Mouse (Mus musculus): ENCODE measurements around the gene Gadd45g. TPM values are rescaled to one million over a fixed set of nuclear protein-coding genes. Genes with fewer than 3 reads are reported as not detected.
"Not testable (repeated sequence)": the region's sequence is repeated elsewhere in the genome, so short reads cannot be mapped to it uniquely, and the experiment has no call there.

Gene Gadd45g
- 10 to 100 TPM; 19.4 to 27.4 TPM for polyA plus RNA-seq (2017; shearing (Covaris generic))

DNA sequence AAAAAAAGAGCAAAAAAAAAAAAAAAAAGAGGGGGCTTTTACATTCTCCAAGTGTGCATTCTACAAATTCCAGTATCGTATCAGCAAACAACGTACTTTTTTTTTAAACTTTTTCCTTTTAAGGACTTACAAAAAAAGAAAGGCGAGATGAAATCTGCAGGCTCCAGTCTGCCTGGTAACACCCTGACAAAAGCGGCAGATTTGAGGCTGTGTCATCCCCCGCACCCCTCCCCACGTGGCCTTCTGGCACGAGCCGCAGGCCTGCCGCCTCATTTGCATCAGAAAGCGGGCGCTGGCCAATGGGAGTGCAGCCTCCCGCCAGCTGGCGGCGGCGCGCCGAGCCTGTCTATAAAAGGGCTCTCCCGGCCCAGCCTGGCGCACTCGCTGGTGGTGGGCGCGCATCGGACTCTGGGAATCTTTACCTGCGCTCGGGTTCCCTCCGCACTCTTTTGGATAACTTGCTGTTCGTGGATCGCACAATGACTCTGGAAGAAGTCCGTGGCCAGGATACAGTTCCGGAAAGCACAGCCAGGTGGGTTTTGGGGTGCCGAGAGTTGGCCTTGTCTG is at the start of gene Gadd45g:
TSS of gene Gadd45g (plus strand) at position 378 of the 567 bp plus-strand sequence.
- ATAC-seq: peak; percentile 84

DNA sequence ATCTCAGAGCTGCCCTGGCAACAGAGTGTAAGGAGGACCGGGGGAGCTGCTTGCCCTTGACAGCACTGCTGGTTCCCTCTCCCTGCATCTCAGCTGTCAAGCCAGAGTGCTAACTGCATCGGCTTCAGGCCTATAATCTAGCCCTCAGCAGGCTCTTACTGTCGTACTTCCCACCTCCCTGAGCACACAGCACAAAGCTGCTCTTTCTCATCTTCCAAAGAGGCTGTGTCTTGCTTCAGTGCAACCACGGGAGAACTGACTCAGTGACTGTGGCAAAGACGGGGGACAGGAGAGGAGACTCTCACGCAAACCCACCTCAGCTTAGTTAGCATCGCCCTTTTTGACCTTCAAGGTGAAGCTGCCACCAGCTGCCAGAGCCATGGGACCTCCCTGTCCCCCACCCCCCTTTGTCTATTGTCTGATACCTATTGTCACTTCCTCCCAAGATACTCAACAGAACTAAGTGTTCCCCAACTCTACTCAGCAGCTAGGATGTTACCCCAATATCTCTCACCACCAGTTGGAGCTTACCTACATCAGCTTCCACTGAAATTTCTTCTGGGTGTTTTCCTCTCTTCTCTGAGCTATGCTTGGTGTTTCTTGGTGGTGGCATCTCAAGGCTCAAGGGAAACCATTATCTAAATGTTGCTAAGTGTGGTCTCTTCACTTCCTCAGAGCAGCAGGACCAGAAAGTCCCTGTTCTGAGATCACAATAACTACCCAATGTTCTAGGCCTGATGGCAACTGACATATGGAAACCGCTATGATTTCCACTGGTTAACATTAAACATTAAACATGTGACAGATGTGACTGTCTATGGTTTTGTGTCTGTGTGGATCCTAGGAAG is 48.4 kb upstream of the Gadd45g start:
- ATAC-seq: peak; percentile 62

DNA sequence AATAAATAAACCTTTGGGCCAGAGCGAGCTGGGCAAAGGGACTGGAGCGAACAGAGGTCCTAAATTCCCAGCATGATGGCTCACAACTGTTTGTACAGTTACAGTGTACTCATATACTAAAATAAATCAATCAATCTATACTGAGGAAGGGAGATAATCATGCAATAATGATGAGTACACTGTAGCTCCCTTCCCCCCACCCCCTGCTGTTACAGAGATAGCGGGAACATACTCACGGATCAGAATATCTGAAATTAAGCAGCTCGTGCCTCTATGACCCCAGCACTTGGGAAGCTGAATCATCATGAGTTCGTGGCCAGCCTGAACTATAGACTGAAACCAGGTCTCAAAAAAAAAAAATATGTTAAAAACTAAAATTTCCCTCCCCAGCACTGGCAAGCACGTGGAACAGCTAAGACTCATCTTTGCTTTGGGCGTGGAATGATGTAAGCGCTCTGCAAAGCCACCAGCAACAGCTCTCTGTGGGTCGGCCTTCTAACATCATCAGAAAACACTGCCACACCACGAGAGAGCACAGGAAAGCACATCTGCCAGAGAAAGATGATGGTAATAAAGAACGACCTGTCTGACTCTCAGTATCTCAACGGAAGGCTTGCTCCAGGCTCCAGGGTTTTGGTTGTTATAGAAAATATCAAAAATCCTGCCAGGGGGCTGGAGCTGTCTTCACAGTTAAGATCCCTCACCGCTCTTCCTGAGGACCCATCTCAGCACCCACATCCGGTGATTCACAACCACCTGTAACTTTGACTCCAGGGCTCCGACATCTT is 46.5 kb upstream of the Gadd45g start:
- ATAC-seq: peak; percentile 41

DNA sequence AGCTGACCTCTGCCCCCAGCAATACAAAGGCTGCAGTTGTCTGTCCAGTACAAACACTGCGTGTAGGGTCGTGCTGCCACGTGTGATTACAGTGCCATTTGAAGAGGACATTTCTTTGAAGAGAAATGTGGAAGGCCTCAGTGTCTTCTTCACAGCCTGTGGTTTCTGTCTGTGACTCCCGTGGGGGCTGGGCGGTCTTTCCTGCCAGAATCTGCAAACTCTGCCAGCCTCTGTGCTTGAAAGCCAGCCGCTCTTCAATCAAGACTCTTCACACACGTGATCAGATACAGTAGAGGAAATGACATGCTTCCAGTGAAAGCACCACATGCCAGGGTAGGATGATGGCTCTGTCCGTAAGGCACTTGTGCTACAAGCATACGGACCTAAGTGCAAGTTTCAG is 45.6 kb upstream of the Gadd45g start:
- peak; percentile 74 for ATAC-seq

DNA sequence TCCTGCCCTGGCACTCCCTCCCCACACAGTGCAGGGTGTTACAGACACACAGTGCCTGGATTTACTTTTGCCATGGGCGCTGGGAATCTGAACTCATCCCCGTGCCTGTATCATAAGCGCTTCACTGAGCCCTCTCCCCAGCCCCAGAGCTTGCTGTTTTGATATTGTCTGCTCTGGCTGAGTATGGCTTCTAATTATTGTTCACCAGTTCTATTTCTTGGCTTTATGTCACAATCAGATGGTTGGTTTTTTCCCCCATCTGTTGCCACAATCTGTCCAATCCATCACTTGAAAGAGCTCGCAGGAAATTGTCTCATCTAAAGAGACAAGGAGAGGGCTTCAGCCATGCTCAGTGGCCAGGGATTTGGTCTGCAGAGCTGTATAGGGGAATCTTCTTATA is 40.8 kb upstream of the Gadd45g start:
- ATAC-seq: no peak

DNA sequence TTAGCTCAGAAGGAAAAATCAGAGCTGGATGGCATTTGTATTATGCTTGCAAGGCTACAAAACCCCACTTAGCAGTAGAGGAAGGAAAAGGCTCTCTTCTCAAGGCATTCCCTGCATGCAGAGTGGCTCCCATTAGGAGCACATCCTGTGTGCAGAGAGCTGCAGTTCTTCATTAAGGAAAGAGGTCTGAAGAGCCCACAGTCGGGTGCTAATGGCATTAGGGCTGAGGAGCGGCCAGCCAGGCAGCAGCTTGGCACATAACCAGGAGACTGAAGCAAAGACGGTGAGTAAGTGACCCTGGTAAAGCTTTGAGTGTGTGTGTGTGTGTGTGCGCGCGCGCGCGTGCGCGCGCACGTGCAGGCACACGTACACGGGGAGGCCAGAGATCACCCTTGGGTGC is 40.3 kb upstream of the Gadd45g start:
- no peak for ATAC-seq

DNA sequence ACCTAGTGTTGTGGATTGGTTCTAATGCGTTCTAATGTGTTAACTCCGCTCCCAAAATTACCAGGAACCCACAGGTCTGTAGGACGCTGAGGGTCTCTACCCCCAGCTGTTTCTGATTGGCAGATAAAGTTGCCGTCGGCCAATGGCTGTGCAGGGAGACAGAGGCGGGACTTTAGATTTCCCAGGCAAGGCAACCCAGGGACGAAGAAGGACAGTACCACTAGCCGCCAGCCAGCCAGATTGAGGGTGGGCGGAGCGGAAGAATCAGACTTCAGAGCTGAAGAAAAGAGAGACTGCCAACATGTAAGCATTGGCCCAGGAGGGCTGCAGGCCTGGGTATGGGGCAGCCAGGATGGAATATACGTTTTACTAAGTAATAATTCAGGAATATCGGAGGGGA is 38.3 kb upstream of the Gadd45g start:
- ATAC-seq: no peak

DNA sequence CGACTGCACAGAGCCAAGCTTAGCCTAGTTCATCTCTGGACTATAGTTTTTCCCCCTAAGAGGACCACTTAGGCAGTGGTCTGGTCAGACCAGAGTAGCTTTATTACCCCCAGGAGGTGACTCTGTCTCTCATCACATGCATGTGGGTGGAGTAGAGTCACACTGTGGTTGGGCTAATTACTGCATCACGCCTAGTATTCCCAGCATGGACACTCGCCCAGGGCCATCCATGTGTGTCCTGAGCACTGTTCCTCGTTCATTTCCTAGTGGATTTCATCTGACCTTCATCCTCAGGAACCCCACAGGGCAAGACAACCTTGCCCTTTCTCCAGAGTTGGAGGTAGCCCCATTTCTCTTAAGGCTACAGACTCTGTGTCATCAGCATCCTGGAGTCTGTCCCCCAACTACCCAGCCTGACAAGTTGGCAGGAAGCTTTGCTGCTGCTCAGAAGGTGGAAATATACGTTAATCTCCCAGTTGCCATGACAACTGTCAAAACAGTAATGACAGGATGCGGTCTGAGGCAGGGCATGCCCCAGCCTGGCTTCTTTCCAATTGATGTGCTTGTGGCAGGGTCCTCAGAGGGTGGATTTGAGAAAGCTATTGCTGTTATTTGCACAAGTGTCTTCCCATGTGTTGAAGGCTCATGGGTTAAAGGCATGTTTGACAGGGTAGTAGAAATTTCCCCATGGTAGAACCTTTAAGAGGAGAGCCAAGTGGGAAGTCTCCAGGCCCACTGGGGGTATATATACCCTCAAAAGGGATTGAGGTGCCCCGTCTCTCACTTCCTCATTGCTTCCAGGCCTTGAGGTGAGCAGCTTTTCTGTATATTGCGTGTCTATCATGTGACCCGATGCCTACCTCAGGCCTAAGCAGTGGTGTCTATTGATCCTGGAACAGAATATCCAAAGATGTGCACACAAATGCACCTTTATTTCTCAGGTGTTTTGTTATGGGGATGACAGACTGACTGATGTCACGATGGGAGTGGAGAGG is 32.6 kb upstream of the Gadd45g start:
- peak; percentile 82 for ATAC-seq

DNA sequence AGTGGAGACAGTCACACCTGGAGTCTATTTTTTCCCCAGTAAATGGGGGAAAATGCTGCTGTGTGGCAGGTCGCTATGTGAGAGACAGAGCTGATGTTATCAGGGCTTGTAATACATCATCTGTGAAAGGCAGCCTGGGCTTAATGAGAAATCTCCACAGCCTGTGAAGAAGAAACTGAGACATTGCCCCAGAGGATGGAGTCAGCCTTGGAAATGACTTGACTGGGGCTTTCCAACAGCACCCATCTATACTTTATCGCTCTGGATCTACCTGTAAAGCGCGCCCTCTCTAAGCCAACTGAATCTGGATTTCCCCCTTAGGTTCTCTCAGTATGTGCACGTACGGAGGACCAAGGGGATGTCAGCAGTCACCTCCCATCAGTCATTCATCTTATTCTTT is 31.8 kb upstream of the Gadd45g start:
- ATAC-seq: peak; percentile 38

DNA sequence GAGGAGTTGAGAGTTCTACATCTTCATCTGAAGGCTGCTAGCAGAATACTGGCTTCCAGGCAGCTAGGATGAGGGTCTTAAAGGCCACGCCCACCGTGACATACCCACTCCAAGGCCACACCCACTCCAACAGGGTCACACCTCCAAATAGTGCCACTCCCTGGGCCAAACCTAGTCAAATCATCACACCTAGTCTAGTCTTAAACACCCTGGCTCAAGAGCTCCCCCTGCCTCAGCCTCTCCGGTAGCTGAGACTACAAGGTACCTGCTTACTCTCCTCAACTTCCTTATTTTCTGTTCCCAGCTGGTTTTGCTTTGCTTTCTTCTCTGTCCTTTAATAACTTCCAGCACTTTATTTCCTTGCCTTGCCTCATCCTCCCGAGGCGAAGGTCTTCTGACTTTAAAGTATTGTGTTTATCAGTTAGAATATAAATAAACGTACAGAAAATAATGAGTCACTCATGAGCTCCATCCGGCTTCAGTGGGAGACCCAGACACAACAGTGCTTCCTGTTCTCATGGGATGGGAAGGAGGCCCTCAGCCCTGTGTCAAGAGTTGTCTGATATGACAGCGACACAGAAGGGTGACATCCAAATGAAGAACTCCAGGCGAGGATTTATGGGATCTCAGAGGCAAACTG is 30.5 kb upstream of the Gadd45g start:
- no peak for ATAC-seq

DNA sequence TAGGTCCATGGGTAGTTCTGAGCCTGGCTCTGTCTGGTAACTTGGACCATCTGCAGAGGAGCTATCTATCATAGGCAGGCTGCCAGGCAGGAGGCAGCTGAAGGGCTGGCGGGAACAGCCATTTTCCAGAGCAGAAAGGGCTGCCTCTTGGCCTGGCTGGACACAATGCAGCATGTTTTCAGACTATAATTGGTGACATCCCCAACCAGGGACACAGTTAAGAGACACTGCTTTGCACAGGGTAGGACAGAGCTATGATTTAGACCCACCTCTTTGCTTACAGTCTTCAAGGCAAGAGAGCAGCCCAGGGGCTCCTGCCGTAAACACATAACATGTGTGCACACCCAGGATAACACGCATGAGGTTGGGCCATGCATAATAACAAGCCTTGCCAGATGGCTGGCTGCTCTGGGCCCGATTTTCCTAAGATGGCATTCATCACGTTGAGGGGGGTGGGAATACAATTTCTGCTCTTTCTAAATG is 29.9 kb upstream of the Gadd45g start:
- no peak for ATAC-seq

DNA sequence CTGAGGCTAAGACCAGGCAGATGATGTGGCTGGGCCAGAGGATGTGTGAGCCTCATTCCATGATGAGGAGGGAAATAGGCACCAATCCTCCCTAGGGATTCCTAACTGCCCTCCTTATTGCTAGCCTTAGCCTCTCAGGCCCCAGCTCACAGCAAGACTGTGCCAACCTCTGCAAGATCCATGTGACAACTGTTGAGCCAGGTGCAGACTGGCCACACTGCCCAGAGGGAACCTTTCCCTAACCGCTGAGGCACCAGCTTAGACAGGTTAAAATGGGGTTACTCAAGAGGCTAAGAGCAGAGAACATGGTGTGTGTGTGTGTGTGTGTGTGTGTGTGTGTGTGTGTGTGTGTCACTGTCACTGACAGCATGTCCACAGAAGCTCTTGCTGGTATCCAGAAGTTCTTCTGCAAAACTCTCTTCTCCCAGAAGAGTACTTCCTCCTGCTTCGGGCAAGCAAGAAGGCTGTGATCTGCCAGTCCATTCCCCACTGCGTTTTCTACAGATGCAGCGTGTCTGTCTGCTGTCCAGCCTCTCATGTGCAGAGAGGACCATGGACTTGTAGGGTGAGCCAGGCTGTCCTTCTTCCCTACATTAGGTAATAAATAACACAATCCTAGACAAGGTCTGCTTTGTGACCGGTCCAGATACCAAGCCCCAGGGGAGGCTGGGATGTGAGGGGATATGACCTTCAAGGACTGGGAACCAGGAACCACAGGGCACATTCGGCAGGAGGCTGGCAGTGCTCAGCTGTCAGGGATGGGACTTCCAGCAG is 28.1 kb upstream of the Gadd45g start:
- ATAC-seq: no peak

DNA sequence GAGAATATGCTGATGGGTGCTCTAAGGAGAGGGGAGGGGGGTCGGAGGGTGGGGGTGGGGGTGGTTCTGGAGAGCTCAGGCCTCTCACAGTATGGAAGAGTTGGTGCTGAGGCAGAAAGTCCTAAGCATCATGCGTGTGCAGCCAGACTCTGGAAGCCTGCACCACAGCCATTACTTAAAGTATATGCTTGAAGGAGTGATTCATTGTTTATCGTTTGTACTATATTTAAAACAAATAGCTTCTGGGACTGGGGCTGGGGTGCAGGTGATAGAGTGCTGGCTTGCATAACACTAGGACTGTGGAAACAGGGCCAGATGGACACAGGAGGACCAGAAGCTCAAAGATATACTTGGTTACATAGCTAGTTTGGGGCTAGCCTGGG is 27.5 kb upstream of the Gadd45g start:
- ATAC-seq: no peak

DNA sequence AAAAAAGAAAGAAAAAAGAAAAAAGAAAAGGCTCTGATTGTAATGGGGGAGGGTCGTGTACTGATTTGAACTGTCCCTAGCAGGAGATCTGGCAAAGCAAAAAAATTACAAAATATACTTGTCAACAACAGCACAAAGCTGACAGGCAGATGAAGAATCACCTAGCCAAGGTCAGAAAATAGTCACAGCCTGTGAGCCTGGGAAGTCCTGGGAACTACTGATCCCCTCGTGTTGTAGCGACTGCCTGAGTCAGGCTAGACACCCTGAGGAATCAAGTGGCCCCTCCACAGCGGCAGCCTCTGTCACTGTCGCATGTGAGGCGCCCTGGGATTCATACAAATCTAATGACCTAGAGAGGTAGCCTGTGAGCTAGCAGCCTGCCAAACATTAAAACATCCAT is 27.1 kb upstream of the Gadd45g start:
- ATAC-seq: no peak

DNA sequence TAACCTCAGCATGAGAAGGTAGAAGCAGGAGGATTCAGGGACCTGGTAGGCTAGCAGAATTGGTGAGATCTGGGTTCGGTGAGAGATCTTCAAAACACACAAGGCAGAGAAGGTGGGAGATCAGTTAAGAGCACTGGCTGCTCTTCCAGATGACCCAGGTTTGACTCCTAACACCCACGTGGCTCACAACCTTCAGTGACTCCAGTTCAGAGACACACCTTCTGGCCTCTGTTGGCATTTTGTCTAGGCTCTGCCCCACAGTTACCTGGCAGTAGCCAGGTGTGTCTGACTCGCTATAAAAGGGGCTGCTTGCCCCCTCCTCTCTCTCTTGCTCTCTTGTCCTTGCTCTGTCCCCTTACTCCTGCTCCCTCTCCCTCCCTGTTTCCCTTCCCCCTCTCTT is 24.5 kb upstream of the Gadd45g start:
- ATAC-seq: no peak

DNA sequence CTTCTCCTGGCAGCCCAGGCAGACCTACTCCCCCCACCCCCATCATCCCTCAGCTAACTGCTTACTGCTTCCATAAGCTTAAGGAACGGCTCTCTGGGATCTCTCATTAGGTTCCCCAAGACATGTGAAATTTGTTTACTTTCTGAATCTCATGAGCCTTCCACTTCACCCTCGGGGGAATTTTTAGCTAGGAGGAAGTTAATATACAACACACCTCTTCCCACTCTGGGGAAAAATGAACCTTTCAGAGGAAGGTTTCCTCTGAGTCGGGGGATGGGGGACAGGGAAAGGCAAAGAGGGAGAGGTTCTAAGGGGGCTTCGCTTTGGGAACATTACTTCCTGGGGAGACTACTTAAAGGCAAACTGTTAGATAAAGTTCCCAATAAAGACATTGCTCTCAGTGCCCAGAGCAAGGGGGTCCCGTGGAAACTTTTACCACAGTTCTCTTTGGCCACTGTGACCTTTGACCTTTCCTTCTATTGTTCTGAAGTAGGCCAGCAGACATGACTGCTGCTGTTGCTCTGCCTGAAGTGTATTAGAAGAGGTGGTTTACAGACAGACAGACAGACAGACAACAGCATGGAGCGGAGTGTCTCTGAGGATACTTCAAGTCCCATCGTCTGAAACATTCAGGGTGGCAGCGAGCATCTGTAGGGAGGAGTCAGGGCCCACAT is 22.5 kb upstream of the Gadd45g start:
- no peak for ATAC-seq

DNA sequence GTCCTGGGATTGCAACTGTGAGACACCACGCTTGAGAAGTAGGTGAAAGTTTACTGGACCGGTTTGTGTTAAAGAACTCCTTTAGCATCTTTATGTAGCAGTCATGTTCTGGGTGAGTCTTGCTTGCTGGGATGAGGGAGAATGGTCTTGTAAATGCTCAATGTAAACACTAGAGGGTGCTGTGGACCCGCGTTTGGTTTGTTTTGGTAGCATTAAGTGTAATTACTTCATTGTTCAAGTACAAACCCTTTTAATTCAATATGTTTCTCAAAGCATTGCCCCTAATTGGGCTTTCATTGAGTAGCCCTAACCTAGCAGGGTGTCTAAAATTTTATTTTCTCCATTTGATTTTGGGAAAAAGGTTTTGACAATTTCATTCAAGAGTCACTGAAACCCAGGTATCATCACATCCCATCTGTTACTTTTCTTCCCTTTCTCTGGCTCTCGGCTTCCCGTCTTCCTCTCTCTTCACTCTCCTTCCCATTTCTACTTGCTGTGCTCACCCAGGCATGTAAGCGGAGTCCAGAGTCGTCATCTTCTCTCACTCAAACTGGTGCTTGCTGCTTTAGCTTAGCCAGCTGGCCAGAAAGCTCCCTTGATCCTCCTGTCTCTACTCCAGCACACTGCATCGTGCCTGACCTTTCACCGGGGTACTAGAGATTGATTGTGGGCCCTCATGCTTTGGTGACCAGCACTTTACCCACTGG is 15.6 kb upstream of the Gadd45g start:
- ATAC-seq: no peak

DNA sequence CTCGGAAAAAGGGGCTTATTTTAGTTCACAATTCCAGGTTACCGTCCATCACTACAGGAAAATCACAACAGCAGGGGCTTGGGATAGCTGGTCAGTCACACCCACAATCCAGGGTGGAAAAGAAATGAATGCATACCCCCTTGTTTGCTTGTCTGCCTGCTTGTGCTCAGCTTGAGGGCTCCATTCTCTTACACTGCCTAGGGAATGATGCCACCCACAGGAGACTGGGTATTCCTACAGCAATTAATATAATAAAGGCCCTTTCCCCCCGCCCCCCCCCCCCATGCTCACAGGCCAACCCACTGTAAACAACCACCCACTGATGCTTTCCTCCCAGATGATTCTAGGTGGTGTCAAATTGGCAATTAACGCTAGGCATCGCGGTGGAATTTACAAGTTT is 14.0 kb upstream of the Gadd45g start:
- no peak for ATAC-seq

DNA sequence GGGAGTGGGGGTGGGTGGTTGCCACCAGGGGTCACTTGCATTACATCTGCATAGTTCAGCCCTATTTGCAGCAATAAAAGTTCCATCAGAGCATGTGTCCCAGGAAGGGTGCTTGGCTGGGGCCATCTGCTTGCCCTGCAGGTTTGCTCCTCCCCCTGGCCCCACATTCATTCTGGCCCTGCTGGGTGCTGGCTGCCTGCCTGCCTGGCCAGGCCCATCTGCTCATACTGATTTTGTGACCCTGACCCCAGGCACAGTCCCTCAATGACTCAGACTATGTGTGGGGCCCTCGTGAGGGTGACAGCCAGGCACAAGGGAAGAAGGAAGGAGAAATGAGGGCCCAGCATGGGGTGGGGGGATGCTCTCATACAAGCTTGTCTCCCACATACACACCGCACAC is 12.9 kb upstream of the Gadd45g start:
- no peak for ATAC-seq

DNA sequence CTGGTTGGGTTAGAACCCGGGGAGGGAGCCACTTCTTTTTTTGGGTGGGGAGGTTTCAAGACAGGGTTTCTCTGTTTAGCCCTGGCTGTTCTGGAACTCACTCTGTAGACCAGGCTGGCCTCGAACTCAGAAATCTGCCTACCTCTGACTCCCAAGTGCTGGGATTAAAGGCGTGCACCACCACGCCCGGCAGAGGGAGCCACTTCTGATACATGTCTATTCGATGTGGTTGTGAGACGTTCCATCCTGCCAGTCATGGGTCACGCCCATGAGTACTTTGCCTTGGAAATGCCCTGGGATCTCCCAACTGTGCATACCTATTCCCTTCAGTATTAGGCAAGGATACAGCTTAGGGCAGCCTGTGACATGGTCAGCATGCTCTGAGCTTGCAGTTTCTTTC is 12.5 kb upstream of the Gadd45g start:
- ATAC-seq: not testable (repeated sequence)
